ENCODE assay signal across 18 mouse cellular contexts in the genomic region with DNA sequence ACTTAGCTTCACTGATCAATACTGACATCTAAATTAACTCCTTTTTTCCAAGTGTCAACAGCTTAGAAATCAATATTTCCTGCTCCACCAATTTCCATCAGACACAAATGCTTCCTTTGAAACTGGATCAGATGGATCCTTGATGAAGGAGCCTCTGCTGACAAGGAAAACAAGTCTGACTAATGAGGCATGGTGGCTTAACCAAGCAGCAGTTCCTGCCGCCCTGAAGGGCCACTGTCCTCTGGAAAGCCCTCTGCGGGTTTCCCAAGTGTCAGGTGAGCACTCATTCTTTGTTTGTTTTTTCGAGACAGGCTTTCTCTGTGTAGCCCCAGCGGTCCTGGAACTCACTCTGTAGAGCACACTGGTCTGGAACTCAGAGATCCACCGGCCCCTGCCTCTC.
DNase-seq lines count a peak whose midpoint lies in the region; ATAC-seq lines count a peak whose summit lies in the region.
"Had no signal": no experiment of that assay in that cellular context is flagged by ENCODE, and none has a peak within 500 bp of the region (broad histone marks: within the 10 kb centered on the region; RNA-seq: fewer than 3 reads in every experiment).

No protein-coding gene starts in this region.

- no peak overlapping the region for H3K4me3 ChIP-seq in kidney, embryonic 15.5 days (replicated peaks)
- no peak overlapping the region for H3K4me3 ChIP-seq in midbrain, embryonic 13.5 days (replicated peaks)
- no peak overlapping the region for H3K4me3 ChIP-seq in midbrain, embryonic 10.5 days
- H3K4me3 ChIP-seq: forebrain, embryonic 15.5 days; neural tube, embryonic 15.5 days had no signal

- 26% methylated on average over 5 of the region's 5 CpGs for WGBS in kidney, embryonic 15.5 days
- 32% methylated on average over 5 of the region's 5 CpGs for WGBS in midbrain, embryonic 13.5 days
- WGBS in midbrain, embryonic 10.5 days = 44% methylated on average over 5 of the region's 5 CpGs

- ATAC-seq in kidney, embryonic 15.5 days (replicated peaks; ENCODE audit: low FRiP score) = peak; percentile 54
- no peak for ATAC-seq in midbrain, embryonic 13.5 days
- ATAC-seq: activated CD4-positive, CD25-positive, alpha-beta regulatory T cell, adult 4 months; forebrain, embryonic 15.5 days had no signal

- 0 out of 2 replicates have a peak, but pooled peaks cover 9% of the 10 kb centered on the region for H3K4me1 ChIP-seq in kidney, embryonic 15.5 days
- peaks cover 15% of the 10 kb centered on the region for H3K4me1 ChIP-seq in midbrain, embryonic 13.5 days (replicated peaks)
- H3K4me1 ChIP-seq in midbrain, embryonic 10.5 days = peaks cover 12% of the 10 kb centered on the region

- no peaks in the 10 kb centered on the region for H3K27me3 ChIP-seq in kidney, embryonic 15.5 days
- H3K27me3 ChIP-seq in midbrain, embryonic 13.5 days = no peaks in the 10 kb centered on the region
- peaks cover 3% of the 10 kb centered on the region; the same call in 1 of the 2 replicates for H3K27me3 ChIP-seq in midbrain, embryonic 10.5 days (ENCODE audit: low read depth, poor library complexity, severe bottlenecking)
- H3K27me3 ChIP-seq: forebrain, embryonic 15.5 days; neural tube, embryonic 15.5 days had no signal

- H3K9ac ChIP-seq in kidney, embryonic 15.5 days = no peak overlapping the region
- no peak overlapping the region for H3K9ac ChIP-seq in midbrain, embryonic 13.5 days (replicated peaks)
- H3K9ac ChIP-seq: forebrain, embryonic 15.5 days; neural tube, embryonic 15.5 days had no signal

- peaks cover 8% of the 10 kb centered on the region; the same call in 1 of the 2 replicates for H3K36me3 ChIP-seq in kidney, embryonic 15.5 days
- peaks cover 39% of the 10 kb centered on the region for H3K36me3 ChIP-seq in midbrain, embryonic 13.5 days
- peaks cover 26% of the 10 kb centered on the region for H3K36me3 ChIP-seq in midbrain, embryonic 10.5 days

- no peak overlapping the region for H3K4me2 ChIP-seq in kidney, embryonic 15.5 days
- H3K4me2 ChIP-seq in midbrain, embryonic 13.5 days (replicated peaks) = no peak overlapping the region
- H3K4me2 ChIP-seq: forebrain, embryonic 15.5 days; heart, embryonic 11.5 days; neural tube, embryonic 15.5 days had no signal

- DNase-seq in embryo, embryonic 10 days (ENCODE audit: low spot score) = peak; percentile 47
- no peak for DNase-seq in embryo, embryonic 11 days
- DNase-seq in kidney, adult 8-10 months = no peak
- no peak for DNase-seq in midbrain, embryonic 10.5 days (ENCODE audit: low spot score)
- no peak for DNase-seq in adrenal gland, postnatal 14 days
- no peak for DNase-seq in thymus, adult 18-20 months
- DNase-seq: adrenal gland, adult 8-10 months; cerebellum, adult 9-10 months; kidney, adult 11 months; lung, postnatal 4 days; thymus, adult 2 months; thymus, postnatal 4 days had no signal

- 0 out of 2 replicates have a peak overlapping the region, but pooled peaks have one; percentile 41 for H3K27ac ChIP-seq in kidney, embryonic 15.5 days
- peak overlapping the region; percentile 41; the same call in 1 of the 2 replicates for H3K27ac ChIP-seq in midbrain, embryonic 13.5 days
- no peak overlapping the region for H3K27ac ChIP-seq in midbrain, embryonic 10.5 days (replicated peaks)
- H3K27ac ChIP-seq: forebrain, embryonic 15.5 days; neural tube, embryonic 15.5 days had no signal

- no peaks in the 10 kb centered on the region for H3K9me3 ChIP-seq in kidney, embryonic 15.5 days (replicated peaks)
- no peaks in the 10 kb centered on the region for H3K9me3 ChIP-seq in midbrain, embryonic 13.5 days
- no peaks in the 10 kb centered on the region for H3K9me3 ChIP-seq in midbrain, embryonic 10.5 days (replicated peaks)
- H3K9me3 ChIP-seq: forebrain, embryonic 15.5 days; neural tube, embryonic 15.5 days had no signal
